Mouse (Mus musculus): ENCODE measurements around the gene Ly6g6e. TPM values are rescaled to one million over a fixed set of nuclear protein-coding genes. Genes with fewer than 3 reads are reported as not detected.

The Ly6g6e gene
- polyA plus RNA-seq, 1 experiment: 9.0 TPM

Other genes starting within 250 kb of the Ly6g6e start
- gene Stk19, start 240.0 kb upstream of the Ly6g6e start, polyA plus RNA-seq (2012; rRNA removed; ENCODE audit: low replicate concordance): 48.6 and 50.3 TPM in 2 replicates
- gene Dxo, start 239.9 kb upstream of the Ly6g6e start, polyA plus RNA-seq (2012; rRNA removed; ENCODE audit: low replicate concordance): 72.8 and 80.9 TPM in 2 replicates
- gene Skiv2l, start 226.7 kb upstream of the Ly6g6e start, polyA plus RNA-seq (2012; rRNA removed; ENCODE audit: low replicate concordance): 77.4 and 105 TPM in 2 replicates
- 18.7 and 20.6 TPM in 2 replicates for gene Nelfe, start 226.5 kb upstream of the Ly6g6e start, polyA plus RNA-seq (2012; rRNA removed; ENCODE audit: low replicate concordance)
- gene Cfb, start 214.4 kb upstream of the Ly6g6e start, polyA plus RNA-seq (2012; rRNA removed; ENCODE audit: low replicate concordance): 70.0 and 71.7 TPM in 2 replicates
- 13.1 and 14.3 TPM in 2 replicates for gene Zbtb12, start 197.4 kb upstream of the Ly6g6e start, polyA plus RNA-seq (2012; rRNA removed; ENCODE audit: low replicate concordance)
- 0.06 and 0.07 TPM in 2 replicates for gene Gm20547, start 194.9 kb upstream of the Ly6g6e start, polyA plus RNA-seq (2012; rRNA removed; ENCODE audit: low replicate concordance)
- 46.9 and 64.7 TPM in 2 replicates for gene C2, start 178.6 kb upstream of the Ly6g6e start, polyA plus RNA-seq (2012; rRNA removed; ENCODE audit: low replicate concordance)
- 189 and 339 TPM in 2 replicates for gene Ehmt2, start 178.4 kb upstream of the Ly6g6e start, polyA plus RNA-seq (2012; rRNA removed; ENCODE audit: low replicate concordance)
- 7.4 and 9.2 TPM in 2 replicates for gene Slc44a4, start 162.4 kb upstream of the Ly6g6e start, polyA plus RNA-seq (2012; rRNA removed; ENCODE audit: low replicate concordance)
- 48.4 and 54.9 TPM in 2 replicates for gene Neu1, start 145.6 kb upstream of the Ly6g6e start, polyA plus RNA-seq (2012; rRNA removed; ENCODE audit: low replicate concordance)
- 43.1 and 146 TPM in 2 replicates for gene Hspa1b, start 117.7 kb upstream of the Ly6g6e start, polyA plus RNA-seq (2012; rRNA removed; ENCODE audit: low replicate concordance)
- 0.30 TPM in 1 of 2 replicates, not detected in the other for gene Gm20481, start 107.0 kb upstream of the Ly6g6e start, polyA plus RNA-seq (2012; rRNA removed; ENCODE audit: low replicate concordance)
- gene Hspa1a, start 104.7 kb upstream of the Ly6g6e start, polyA plus RNA-seq (2012; rRNA removed; ENCODE audit: low replicate concordance): 17.7 and 42.4 TPM in 2 replicates
- gene Hspa1l, start 104.2 kb upstream of the Ly6g6e start, polyA plus RNA-seq (2012; rRNA removed; ENCODE audit: low replicate concordance): 0.30 and 3.0 TPM in 2 replicates
- 75.4 and 108 TPM in 2 replicates for gene Lsm2, start 95.0 kb upstream of the Ly6g6e start, polyA plus RNA-seq (2012; rRNA removed; ENCODE audit: low replicate concordance)
- gene Vars, start 75.9 kb upstream of the Ly6g6e start, polyA plus RNA-seq (2012; rRNA removed; ENCODE audit: low replicate concordance): 197 and 475 TPM in 2 replicates
- 1.4 and 3.9 TPM in 2 replicates for gene Vwa7, start 60.3 kb upstream of the Ly6g6e start, polyA plus RNA-seq (2012; rRNA removed; ENCODE audit: low replicate concordance)
- 1.7 and 2.0 TPM in 2 replicates for gene Sapcd1, start 48.9 kb upstream of the Ly6g6e start, polyA plus RNA-seq (2012; rRNA removed; ENCODE audit: low replicate concordance)
- 4.2 and 4.8 TPM in 2 replicates for gene Msh5, start 30.2 kb upstream of the Ly6g6e start, polyA plus RNA-seq (2012; rRNA removed; ENCODE audit: low replicate concordance)
- gene Clic1, start 26.9 kb upstream of the Ly6g6e start, polyA plus RNA-seq (2012; rRNA removed; ENCODE audit: low replicate concordance): 110 and 121 TPM in 2 replicates
- 58.1 and 90.9 TPM in 2 replicates for gene Ddah2, start 17.9 kb upstream of the Ly6g6e start, polyA plus RNA-seq (2012; rRNA removed; ENCODE audit: low replicate concordance)
- gene Ly6g6c, start 11.5 kb upstream of the Ly6g6e start, polyA plus RNA-seq (2012; rRNA removed; ENCODE audit: low replicate concordance): 1.5 and 25.2 TPM in 2 replicates
- 0.67 and 0.80 TPM in 2 replicates for gene Mpig6b, start 10.7 kb upstream of the Ly6g6e start, polyA plus RNA-seq (2012; rRNA removed; ENCODE audit: low replicate concordance)
- gene Ly6g6d, start 1.2 kb downstream of the Ly6g6e start, polyA plus RNA-seq (2012; rRNA removed; ENCODE audit: low replicate concordance): 1.1 and 2.2 TPM in 2 replicates
- gene Ly6g6f, start 8.7 kb downstream of the Ly6g6e start, polyA plus RNA-seq (2012; rRNA removed; ENCODE audit: low replicate concordance): 0.19 TPM in 1 of 2 replicates, not detected in the other
- gene Abhd16a, start 12.4 kb downstream of the Ly6g6e start, polyA plus RNA-seq (2012; rRNA removed; ENCODE audit: low replicate concordance): 200 and 293 TPM in 2 replicates
- not detected in 2 replicates for gene Ly6g5c, start 31.4 kb downstream of the Ly6g6e start, polyA plus RNA-seq (2012; rRNA removed; ENCODE audit: low replicate concordance)
- 3.5 and 4.4 TPM in 2 replicates for gene Ly6g5b, start 38.5 kb downstream of the Ly6g6e start, polyA plus RNA-seq (2012; rRNA removed; ENCODE audit: low replicate concordance)
- 16.3 and 24.8 TPM in 2 replicates for gene Gpank1, start 44.6 kb downstream of the Ly6g6e start, polyA plus RNA-seq (2012; rRNA removed; ENCODE audit: low replicate concordance)
- gene Csnk2b, start 45.2 kb downstream of the Ly6g6e start, polyA plus RNA-seq (2012; rRNA removed; ENCODE audit: low replicate concordance): 376 and 470 TPM in 2 replicates
- gene D17H6S53E, start 49.5 kb downstream of the Ly6g6e start, polyA plus RNA-seq (2012; rRNA removed; ENCODE audit: low replicate concordance): 8.7 and 9.2 TPM in 2 replicates
- gene Apom, start 55.1 kb downstream of the Ly6g6e start, polyA plus RNA-seq (2012; rRNA removed; ENCODE audit: low replicate concordance): 0.16 and 0.93 TPM in 2 replicates
- gene Bag6, start 58.3 kb downstream of the Ly6g6e start, polyA plus RNA-seq (2012; rRNA removed; ENCODE audit: low replicate concordance): 203 and 278 TPM in 2 replicates
- gene Prrc2a, start 88.0 kb downstream of the Ly6g6e start, polyA plus RNA-seq (2012; rRNA removed; ENCODE audit: low replicate concordance): 344 and 571 TPM in 2 replicates
- gene Aif1, start 99.2 kb downstream of the Ly6g6e start, polyA plus RNA-seq (2012; rRNA removed; ENCODE audit: low replicate concordance): 2.8 and 5.7 TPM in 2 replicates
- gene Lst1, start 111.5 kb downstream of the Ly6g6e start, polyA plus RNA-seq (2012; rRNA removed; ENCODE audit: low replicate concordance): 48.2 and 60.4 TPM in 2 replicates
- gene Ltb, start 117.5 kb downstream of the Ly6g6e start, polyA plus RNA-seq (2012; rRNA removed; ENCODE audit: low replicate concordance): 118 and 400 TPM in 2 replicates
- gene Tnf, start 125.1 kb downstream of the Ly6g6e start, polyA plus RNA-seq (2012; rRNA removed; ENCODE audit: low replicate concordance): 7.1 and 9.9 TPM in 2 replicates
- gene Lta, start 128.4 kb downstream of the Ly6g6e start, polyA plus RNA-seq (2012; rRNA removed; ENCODE audit: low replicate concordance): 12.2 and 19.0 TPM in 2 replicates
- gene Gm16181, start 143.9 kb downstream of the Ly6g6e start, polyA plus RNA-seq (2012; rRNA removed; ENCODE audit: low replicate concordance): 0.80 and 4.0 TPM in 2 replicates
- 6.5 and 11.8 TPM in 2 replicates for gene Atp6v1g2, start 156.8 kb downstream of the Ly6g6e start, polyA plus RNA-seq (2012; rRNA removed; ENCODE audit: low replicate concordance)
- 10.2 and 38.6 TPM in 2 replicates for gene Nfkbil1, start 158.9 kb downstream of the Ly6g6e start, polyA plus RNA-seq (2012; rRNA removed; ENCODE audit: low replicate concordance)
- gene Ddx39b, start 164.8 kb downstream of the Ly6g6e start, polyA plus RNA-seq (2012; rRNA removed; ENCODE audit: low replicate concordance): 265 and 272 TPM in 2 replicates
- 1,785 and 2,234 TPM in 2 replicates for gene H2-D1, start 185.8 kb downstream of the Ly6g6e start, polyA plus RNA-seq (2012; rRNA removed; ENCODE audit: low replicate concordance)
- gene H2-Q1, start 243.5 kb downstream of the Ly6g6e start, polyA plus RNA-seq (2012; rRNA removed; ENCODE audit: low replicate concordance): 0.06 and 0.08 TPM in 2 replicates